Mouse (Mus musculus): ENCODE measurements around the gene Pdik1l. TPM values are rescaled to one million over a fixed set of nuclear protein-coding genes. Genes with fewer than 3 reads are reported as not detected.

Pdik1l gene
- total RNA-seq (2021) = 1 to 10 TPM; 2.3 to 3.8 TPM
- long read RNA-seq, experiment 1, partial matches to known transcripts = 0 of 1 reads
- long read RNA-seq, experiment 1, other reads (novel, unspliced or antisense) = 1 of 1 reads
- long read RNA-seq, experiment 2, full-length matches to known transcripts = 3 of 3 reads
- long read RNA-seq, experiment 2, partial matches to known transcripts = 0 of 3 reads
- long read RNA-seq, experiment 2, other reads (novel, unspliced or antisense) = 0 of 3 reads

DNA sequence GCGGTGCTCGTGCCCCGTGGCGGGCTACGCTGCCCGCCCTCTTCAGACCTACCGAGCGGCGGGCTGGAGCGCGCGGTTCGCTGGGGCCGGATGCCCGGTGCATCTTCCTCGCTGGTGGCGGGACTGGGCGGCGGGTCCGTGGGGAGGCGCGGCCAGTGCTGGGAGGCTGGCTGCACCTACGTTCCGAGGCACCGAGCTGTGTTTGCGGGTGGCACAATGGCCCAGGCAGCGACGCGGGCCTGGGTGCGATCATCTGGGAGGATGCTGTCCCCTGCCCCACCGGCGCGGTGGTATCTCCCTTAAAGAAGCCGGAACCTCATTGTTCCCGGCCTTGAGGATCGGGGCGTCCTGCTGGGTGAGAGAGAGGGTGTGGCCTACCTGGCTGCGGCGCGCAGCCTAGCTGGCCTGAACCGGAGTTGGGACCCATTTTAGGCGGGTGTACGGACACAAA, at the start of gene Pdik1l:
Gene Pdik1l (minus strand): TSS at position 321 of the 451 bp plus-strand sequence.
- DNase-seq = peak; percentile 64

DNA sequence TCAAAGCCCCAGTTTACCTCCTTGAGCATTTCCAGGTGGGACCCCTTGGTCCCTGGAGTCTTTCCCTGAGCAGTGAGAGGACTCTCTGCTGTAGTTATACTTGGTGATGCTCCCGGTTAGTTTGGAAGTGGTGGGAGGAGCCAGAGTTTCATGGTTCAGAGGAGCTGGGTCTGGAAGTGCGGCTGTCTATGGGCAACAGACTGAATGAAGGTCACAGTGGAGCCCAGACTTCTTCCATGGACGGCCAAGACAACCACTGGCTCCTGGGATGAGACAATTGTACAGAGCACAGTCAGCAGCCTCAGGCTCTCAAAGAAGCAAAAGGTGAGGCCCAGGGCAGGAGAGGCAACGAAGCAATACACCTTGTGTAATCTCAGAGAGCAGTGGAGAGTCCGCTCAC, 42.6 kb upstream of the Pdik1l start:
- no peak for DNase-seq

DNA sequence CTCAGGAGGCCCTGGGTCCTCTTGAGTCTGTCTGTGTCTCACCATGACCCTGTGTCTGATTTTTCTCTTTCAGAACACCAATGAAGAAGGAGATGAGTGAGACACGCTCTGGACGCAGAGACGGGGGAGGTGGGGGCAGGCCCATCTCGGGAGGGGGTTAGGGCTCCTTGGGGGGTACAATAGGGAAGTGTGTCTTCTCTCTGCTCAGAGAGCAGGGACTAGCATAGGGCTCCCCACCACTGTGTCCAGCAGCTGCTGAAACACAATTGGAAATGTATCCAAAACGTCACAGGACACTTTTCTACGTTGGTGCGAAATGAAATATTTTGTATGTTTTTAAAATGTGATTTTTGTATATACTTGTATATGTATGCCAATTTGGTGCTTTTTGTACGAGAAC, 41.1 kb upstream of the Pdik1l start:
- no peak for DNase-seq

DNA sequence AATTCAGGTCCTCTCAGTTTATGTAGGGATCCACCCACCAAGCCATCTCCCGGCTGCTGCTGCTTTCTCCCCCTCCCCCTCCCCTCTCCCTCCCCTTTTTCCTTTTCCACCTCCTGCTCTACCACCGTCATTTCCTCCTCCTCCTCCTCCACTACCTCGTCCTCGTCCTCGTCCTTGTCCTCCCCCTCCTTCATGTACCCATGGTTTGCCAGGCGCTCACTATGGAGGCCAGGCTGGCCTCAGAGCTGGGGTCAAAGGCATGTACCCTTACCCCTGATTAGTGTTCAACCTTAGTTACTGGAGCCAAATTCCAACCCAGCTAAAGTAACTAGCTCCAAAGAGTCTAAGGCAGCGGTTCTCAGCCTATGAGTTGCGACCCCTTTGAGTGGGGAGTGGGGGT, 40.5 kb upstream of the Pdik1l start:
- DNase-seq = no peak

DNA sequence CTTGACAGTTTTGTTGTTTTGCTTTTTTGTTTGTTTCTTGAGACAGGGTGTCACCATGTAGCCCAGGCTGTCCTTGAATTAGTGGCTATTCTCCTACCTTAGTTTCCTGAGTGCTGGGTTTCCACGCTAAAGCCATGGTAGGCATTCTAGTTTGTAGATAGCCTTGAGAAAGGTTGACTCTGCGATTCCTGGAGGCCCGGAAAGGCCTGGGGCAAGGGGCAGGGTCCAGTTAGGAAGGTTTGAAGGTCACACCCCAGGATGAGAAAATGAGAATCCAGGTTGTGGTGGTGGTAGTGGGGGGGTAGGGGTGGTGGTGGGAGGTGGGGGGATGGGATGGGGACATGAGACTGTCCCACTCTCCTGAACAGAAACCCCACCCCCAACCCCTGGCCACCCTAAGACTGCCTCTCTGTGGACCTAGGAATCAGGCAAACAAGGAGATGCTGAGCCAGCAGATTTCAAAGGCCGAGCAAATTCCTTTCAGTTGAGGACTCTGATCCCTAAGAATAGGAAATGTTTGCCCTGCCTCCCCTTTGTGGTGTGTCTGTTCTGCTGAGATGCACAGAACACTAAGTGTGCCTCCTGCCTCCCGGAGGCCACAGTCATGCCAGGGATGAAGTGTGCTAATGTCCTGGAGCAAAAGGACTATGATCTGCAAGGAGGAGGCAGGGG, 39.3 kb upstream of the Pdik1l start:
- no peak for DNase-seq

DNA sequence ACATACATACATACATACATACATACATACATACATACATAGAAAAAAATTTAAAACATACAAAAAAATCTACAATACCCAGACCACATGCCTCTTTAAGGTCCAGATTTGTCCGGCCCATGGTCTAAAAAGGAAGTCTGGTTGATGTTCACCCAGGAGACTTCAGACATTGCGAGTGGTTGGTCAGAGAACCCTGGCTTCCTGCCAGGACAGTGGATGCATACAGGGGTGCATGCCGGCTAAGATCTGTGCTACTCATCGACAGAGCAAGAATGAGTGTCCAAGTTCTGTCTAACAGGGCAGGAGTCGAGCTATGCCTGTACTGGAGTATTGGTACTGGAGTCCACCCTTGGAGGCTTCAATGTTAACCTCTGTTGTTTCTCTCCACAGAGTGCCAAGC, 37.0 kb upstream of the Pdik1l start:
- DNase-seq = peak; percentile 2

DNA sequence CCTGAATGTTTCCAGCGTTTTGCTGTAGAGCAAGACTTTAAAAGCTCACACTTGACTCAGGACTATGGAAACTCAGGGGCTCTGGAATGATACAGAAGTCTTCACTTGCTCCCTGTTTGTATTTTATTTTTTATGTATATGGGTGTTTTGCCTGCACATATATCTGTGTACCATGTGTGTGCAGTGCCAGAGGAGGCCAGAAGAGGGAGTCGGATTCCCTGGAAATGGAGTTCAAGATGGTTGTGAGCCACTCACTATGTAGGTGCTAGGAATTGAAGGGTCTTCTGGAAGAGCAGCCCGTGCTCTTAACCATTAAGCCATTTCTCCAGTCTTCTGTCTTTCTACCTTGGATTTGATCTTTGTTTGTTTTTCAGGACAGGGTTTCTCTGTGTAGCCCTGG, 33.8 kb upstream of the Pdik1l start:
- DNase-seq = no peak

DNA sequence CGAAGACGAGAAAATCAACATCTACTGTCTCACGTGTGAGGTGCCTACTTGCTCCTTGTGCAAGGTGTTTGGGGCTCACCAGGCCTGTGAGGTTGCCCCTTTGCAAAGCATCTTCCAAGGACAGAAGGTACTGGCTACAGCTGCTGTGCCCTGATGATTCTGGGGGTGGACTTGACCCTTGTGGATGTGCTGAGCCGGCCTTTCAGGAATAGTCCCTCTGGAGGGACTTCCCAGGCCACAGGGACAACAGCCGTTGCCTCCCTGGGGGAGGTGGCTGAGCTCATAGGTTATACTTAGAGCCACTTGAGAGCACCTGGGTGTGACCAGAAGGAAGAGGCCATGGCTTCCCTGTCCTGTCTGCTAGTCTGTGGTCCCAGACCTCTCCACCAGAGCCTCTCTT, 32.0 kb upstream of the Pdik1l start:
- DNase-seq = peak; percentile 59

DNA sequence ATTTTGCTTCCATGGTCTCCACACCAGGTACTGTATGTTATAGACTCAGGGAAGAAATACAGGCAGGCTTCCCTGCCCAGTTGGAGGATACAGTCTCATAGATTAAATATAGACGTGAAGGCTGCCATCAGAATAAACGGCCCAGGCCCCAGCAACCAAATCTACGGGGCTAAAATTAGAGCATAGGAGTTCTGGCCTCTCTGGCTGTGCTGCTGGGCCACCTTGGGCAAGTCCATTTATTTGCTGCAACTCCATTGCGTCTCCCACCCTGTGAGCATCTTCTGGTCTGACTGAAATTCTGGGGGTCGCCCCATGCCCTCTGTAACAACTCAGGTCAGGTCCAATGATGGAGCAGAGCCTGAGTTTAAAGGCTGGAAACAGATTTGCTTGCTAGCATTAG, 31.4 kb upstream of the Pdik1l start:
- peak; percentile 40 for DNase-seq

DNA sequence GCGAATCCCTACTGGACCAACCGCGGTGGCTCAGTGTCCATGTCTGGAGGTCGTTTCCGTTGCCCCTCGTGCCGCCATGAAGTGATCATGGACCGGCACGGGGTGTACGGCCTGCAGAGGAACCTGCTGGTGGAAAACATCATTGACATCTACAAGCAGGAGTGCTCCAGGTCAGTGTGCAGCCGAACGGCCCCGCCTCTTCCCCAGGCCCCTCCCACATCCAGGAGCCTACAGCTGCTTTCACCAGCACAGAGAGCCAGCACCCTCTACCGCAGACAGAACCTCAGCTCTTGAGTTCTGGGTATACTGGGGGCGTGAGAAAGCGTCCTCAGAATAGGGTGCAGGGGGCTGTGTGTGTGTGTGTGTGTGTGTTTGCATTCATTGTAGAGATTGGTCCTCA, 28.7 kb upstream of the Pdik1l start:
- DNase-seq = peak; percentile 69

DNA sequence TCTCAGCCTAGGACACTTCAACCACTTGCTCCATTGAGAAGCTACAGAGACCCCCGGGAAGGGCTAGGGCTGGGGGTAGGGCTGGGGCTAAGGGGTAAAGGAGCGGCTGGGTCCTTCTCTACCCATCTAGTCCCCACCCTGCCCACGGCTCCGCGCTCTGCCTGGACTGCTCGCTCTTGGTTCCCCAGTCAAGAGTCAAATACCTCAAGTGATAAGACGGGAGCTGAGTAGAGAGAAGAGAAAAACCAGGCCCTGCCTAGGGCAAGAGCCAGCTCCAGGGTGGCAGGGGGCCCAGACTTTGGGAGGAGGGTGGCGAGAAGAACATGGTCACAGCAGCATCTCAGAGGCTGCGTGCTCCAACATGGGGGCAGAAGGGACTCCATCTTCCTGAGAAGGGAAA, 27.8 kb upstream of the Pdik1l start:
- DNase-seq = no peak

DNA sequence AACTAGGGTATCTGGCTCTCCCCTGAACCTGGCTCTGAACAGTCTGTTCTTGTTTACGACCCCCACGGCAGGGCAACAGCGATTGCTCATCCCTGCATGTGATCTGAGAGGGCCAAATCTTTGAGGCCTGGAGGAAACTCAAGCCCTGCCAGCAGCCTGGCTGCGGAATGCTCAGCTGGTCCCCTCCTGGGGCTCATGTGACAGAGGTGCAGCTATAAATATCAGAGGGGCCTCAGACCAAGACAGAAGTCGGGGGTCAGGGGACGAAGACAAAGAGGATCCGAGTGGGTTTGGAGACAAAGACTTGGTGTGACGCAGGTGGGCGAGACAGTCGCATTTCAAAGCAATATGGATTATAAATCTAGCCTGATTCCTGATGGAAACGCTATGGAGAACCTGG, 27.2 kb upstream of the Pdik1l start, which contains the start of gene Trim63:
Gene Trim63 (plus strand): TSS at position 245 of the 400 bp plus-strand sequence.
- peak; percentile 85 for DNase-seq

DNA sequence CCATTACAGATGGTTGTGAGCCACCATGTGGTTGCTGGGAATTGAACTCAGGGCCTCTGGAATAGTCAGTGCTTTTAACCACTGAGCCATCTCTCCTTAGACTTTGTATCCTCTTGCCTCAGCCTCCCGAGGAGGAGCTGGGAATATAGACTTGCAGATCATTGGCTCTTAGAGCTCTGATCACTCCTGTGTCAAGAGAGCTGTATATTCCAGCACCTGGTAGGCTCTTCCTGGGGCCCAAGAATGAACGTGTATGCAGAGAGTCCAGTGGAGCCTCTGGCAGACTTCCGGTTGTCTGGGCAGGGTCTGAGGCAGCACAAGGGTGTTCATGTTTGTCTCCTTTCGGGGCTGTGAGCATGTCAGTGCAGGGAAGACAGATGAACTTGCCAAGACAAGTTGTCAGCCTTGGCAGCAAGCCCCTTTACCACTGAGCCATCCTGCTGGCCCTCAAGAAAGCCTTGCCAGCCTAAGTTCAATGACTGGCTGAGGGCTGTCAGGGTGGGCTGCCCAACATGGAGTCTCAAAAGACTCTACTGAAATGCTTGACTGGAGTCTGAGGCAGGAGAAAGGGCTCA, 26.5 kb upstream of the Pdik1l start:
- peak; percentile 58 for DNase-seq

DNA sequence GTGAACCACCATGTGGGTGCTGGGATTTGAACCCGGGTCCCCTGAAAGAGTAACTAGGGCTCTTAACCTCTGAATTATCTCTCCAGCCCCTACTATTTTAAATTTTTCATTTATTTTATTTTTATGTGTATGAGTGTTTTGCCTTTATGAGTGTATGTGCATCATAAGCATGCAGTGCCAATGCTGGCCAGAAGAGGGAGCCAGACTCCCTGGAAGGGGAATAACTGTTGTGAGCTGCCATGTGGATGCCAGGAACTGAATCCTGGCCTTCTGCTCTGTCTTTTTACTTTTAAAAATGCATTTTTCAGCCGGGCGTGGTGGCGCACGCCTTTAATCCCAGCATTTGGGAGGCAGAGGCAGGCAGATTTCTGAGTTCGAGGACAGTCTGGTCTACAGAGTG, 25.2 kb upstream of the Pdik1l start:
- DNase-seq = no peak

DNA sequence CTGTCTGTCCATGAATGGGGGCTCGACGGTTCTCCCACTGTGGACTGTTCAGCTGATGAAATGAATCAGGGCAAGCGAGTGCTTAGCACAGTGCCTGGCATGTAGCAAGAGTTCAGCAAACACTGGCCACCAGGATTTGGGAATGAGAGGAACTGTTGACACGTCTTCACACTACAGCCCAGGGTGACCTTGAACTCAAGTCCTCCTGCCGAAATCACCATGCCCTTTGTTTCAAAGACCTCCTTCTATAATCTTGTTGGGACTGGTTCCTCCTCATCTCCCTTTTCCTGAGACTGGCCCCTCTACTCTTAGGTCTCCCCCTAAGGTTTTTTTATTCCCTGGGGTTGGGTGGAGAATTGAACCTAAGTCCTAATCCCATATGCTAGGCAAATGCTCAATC, 24.6 kb upstream of the Pdik1l start:
- DNase-seq = no peak

DNA sequence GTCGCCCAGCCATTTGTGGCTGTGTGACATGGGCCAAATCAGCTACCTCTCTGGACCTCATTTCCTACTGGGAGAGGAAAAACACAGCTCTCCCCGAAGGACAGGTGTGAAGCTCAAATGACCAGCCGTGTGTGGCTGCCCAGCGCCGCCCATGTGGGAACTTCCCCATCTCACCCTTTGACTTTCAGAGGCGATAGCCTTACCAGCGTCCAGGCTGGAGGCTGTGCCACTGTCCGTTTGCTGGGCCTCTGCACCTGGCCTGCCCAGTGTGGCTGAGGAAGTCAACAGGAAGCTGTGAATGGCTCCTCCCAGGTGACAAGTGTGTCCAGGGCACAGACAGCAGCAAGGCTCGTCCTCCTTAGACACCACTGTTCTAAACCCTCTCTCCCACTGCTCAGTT, 24.1 kb upstream of the Pdik1l start:
- peak; percentile 69 for DNase-seq

DNA sequence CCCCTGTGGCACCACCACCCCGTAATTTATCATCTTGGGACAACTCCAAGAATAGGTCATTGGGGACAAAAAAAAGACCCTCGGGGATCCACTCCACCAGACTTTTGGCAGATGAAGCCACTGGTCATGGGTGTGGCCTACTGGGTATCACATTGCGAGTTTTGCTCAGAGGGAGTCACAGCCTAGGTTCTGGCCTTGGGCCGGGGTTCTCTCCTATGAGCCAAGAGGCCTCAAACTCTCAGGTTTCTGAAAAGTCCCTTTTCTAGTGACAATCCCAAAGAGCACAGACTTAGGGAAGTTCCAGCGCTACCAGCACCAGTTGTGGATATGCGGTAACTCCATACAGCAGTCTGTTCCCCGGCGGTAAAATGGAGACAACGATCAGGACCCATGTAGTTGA, 23.0 kb upstream of the Pdik1l start:
- DNase-seq = no peak

DNA sequence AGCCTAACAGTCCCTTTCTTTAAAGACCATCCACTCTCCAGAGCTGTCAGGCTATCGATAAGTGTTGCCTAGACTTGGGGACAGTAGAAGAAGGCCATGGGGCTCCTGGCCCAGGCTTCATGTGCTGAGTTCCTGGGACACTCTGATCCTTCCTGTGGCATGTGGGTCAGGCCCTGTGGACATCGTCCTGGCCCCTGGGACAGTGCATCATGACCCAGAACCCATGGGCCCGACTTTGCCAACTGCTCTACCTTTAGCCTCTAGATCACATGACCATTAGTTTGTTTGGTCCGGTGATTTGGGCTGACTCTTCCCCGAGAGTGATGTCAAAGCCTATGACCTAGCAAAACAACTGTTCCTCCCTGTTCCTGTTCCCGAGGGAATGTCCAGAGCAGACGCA, 22.4 kb upstream of the Pdik1l start:
- DNase-seq = peak; percentile 52

DNA sequence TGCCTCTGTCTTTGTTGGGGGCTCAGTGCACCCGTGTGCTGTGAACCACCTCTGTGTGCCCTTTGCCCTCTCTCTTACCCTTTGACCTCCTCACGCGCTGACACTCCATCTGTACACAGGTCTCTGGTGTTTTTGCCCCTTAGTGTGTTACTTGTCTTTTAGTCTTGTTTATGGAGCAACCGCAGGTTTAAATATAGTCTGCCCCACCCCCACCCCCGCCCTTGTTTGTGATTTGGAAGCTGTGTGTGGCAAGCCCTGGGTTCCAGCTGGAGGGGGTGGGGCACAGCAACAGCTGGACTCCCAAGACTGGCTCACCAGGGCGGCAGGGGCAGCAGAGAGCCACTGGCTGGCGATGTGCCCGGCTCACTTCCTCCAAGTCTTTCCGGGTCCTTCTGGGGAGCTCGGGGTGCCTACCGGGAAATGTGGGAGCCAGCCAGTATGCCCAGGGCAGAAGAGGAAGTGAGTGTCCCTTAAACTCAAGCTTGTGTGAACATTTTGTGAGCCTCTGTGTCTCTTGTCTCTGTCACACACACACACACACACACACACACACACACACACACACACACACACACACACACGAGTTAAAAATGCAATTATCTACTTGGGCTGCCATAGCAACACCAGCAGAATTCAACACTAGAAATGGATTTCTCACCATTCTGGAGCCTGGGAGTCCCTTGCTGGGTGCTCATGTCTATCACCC, 19.8 kb upstream of the Pdik1l start:
- DNase-seq = peak; percentile 81

DNA sequence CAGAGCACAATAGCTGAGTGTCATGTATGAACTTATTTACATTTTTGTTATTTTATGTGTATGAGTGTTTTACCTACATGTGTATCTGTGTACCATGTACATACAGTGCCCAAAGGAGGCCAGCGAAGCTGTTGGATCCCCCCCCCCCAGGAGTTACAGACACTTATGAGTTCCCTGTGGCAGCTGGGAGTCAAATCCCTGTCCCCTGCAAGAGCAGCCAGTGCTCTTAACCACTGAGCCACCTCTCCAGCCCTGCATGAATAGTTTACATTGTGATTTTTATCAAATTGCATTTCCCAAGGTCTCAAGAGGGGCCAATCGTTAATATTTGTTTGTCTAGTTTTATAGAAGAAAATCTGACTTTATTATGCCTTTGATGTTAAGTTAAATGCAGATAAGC, 19.3 kb upstream of the Pdik1l start:
- DNase-seq = no peak

DNA sequence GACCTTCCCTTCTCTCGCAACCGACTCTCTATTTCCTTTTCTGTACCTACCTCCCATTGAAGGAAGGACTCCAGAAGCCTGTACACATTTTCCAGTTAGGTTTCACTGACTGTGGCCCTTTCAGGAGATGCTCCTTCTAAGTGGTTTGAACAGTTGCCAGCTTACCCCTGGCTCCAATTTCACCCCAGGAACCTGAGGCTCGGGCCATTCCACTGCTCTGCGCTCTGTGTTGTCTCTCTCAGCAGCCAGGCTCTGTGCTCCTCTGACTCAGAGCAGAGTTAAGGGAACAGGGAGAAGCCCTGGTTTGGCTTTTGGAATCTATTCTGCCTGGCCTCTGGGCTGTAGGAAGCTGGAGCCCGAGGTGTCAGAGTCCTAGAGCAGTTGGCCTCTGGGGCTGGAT, 14.4 kb upstream of the Pdik1l start:
- DNase-seq = no peak

DNA sequence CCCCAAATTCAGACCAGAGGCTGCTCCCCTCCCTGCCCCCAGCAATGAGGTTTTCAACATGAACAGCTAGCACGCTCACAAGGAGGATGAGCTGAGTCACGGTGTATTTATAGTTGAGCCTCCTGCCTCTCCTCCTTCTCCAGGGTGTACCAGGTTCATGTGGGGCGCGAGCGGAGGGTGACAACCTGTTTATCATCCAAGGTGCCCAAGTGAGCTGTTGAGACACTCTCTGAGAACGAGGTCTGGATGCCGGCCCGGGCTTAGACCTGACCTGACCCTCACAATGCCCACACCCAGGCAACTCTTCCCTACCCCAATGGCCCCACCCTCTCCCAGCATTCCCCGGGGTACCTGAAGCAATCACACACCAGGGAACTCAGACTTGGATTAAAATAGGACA, 12.6 kb upstream of the Pdik1l start:
- peak; percentile 92 for DNase-seq

DNA sequence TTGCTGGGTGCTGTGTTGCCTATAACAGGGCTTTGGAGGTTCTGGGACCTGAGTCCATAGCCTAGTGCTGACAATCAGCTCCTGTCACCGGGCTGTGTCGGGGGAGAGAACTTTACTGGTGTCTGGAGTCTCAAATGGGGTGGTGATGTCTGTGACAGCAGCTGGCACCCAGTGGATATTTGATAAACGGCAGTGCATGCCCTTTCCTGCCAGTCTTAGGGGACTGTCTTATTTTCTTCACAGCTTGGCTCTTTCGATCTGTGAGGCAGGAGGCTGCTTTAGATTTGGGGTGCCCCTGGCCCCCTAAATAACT, 11.8 kb upstream of the Pdik1l start:
- DNase-seq = peak; percentile 53
